Mouse (Mus musculus): Measurements from ENCODE around the gene Atg5. TPM values are rescaled to one million over a fixed set of nuclear protein-coding genes. Genes with fewer than 3 reads are reported as not detected.

The Atg5 gene
- polyA plus RNA-seq, 1 experiment from 2014 or later = 37.5 TPM

DNA sequence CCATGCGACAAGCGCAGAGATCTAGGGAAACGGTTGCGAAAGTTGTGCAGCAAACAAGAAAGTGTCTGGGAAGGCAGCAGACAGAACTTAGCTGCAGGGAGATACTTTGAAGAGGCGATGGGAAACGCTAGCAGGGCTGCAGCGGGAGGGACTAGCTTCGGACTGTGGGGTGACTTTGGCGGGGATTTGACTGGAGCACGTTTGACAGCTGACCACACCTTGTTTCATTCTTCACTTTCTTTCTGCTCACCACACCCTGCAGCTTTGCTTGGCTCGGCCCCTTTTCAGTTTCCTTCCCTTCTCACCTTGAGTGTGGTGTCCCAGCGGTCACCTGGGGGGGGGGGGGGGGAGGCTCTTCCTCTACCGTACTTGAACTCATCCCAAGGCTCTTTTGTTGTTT, 100.4 kb downstream of the Atg5 start:
- WGBS = 53% methylated on average over 12 of the region's 13 CpGs
- ATAC-seq (ENCODE audit: low FRiP score, low TSS enrichment) (0 out of 2 replicates have a peak, but pooled peaks have one; percentile 29), DNase-seq (ENCODE audit: low spot score) (peak; percentile 23)

DNA sequence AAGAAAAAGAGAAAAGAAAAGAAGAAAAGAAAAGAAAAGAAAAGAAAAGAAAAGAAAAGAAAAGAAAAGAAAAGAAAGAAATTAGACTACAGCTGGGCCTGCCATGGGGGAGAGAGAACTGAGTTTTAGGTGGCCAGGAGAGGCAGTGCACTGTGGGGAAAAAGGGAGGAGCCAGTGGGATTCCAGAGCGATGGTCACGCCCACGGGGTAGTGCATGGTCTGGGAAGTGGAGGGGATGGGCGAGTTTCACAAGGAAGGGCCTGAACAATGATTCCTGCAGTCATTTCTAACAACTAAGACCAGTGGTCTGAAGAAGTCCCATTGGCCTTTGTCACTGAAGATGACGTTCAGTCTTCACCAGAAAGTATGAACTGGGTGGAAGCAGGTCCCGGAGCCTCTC, 102.5 kb downstream of the Atg5 start:
- Histone ChIP-seq H3K27me3 (ENCODE audit: control insufficient read depth, insufficient read depth, low read length) (no peaks in the 10 kb centered on the region), H3K36me3 (ENCODE audit: control insufficient read depth, insufficient read depth, low read length) (no peaks in the 10 kb centered on the region), H3K4me1 (replicated peaks; ENCODE audit: control insufficient read depth, insufficient read depth) (no peaks in the 10 kb centered on the region), H3K9me3 (ENCODE audit: control insufficient read depth, low read length) (no peaks in the 10 kb centered on the region), H3K27ac (replicated peaks) (no peak overlapping the region), H3K9ac (ENCODE audit: low read length) (no peak overlapping the region), H3K4me2 (replicated peaks; ENCODE audit: low read depth) (no peak overlapping the region), H3K4me3 (ENCODE audit: low read depth, low read length) (no peak overlapping the region)
- DNase-seq (ENCODE audit: low spot score) (no peak), ATAC-seq (ENCODE audit: low FRiP score, low TSS enrichment) (no peak)
- 63% methylated on average over 6 of the region's 6 CpGs for WGBS
- TF ChIP-seq CTCF (IDR thresholded peaks at IDR 0.05; ENCODE audit: low read depth) = no peak
- TF ChIP-seq EP300 (optimal IDR thresholded peaks at IDR 0.05) = no peak

More for the DNA sequence above, 100.4 kb downstream of the Atg5 start:
- H3K27ac ChIP-seq (replicated peaks) = no peak overlapping the region
- no peaks in the 10 kb centered on the region for H3K27me3 ChIP-seq (ENCODE audit: control insufficient read depth, insufficient read depth, low read length)
- no peaks in the 10 kb centered on the region for H3K9me3 ChIP-seq (ENCODE audit: control insufficient read depth, low read length)
- TF ChIP-seq EP300 (optimal IDR thresholded peaks at IDR 0.05) (no peak), CTCF (IDR thresholded peaks at IDR 0.05; ENCODE audit: low read depth) (no peak)
- H3K4me3 ChIP-seq (ENCODE audit: low read depth, low read length) = no peak overlapping the region
- H3K36me3 ChIP-seq (ENCODE audit: control insufficient read depth, insufficient read depth, low read length) = no peaks in the 10 kb centered on the region
- H3K4me2 ChIP-seq (replicated peaks; ENCODE audit: low read depth) = no peak overlapping the region
- no peaks in the 10 kb centered on the region for H3K4me1 ChIP-seq (replicated peaks; ENCODE audit: control insufficient read depth, insufficient read depth)
- no peak overlapping the region for H3K9ac ChIP-seq (ENCODE audit: low read length)

GRCm38 (mm10) chr10:44372210-44372609, 104.1 kb downstream of the Atg5 start:
- TF ChIP-seq EP300 (optimal IDR thresholded peaks at IDR 0.05) = no peak
- no peak for TF ChIP-seq CTCF (IDR thresholded peaks at IDR 0.05; ENCODE audit: low read depth)

DNA sequence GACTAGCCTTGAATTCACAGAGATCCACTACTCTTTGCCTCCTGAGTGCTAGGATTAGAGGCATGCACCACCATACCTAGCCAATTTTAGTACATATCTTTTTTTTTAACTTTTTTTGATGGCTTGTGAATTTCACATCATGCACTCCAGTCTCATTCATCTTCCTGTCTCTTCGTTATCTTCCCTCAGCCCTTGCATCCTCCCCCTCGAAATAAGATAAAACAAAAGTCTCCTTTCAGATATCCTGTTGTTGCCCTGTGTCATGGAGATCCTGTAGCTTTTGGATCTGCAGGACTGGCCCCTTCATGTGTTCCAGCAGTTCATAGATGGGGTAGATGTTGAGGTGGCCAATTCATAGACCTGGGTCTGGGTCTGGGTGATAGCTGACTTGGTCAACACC, 106.5 kb downstream of the Atg5 start:
- Histone ChIP-seq H3K9ac (ENCODE audit: low read length) (no peak overlapping the region), H3K27me3 (ENCODE audit: control insufficient read depth, insufficient read depth, low read length) (no peaks in the 10 kb centered on the region), H3K27ac (replicated peaks) (no peak overlapping the region), H3K4me2 (replicated peaks; ENCODE audit: low read depth) (no peak overlapping the region), H3K36me3 (ENCODE audit: control insufficient read depth, insufficient read depth, low read length) (no peaks in the 10 kb centered on the region), H3K4me3 (ENCODE audit: low read depth, low read length) (no peak overlapping the region), H3K4me1 (replicated peaks; ENCODE audit: control insufficient read depth, insufficient read depth) (no peaks in the 10 kb centered on the region), H3K9me3 (ENCODE audit: control insufficient read depth, low read length) (no peaks in the 10 kb centered on the region)
- no peak for ATAC-seq (ENCODE audit: low FRiP score, low TSS enrichment)
- 75% methylated on average over 2 of the region's 2 CpGs for WGBS
- TF ChIP-seq EP300 (optimal IDR thresholded peaks at IDR 0.05) = no peak
- TF ChIP-seq CTCF (IDR thresholded peaks at IDR 0.05; ENCODE audit: low read depth) = no peak
- DNase-seq (ENCODE audit: low spot score) = no peak

More at GRCm38 (mm10) chr10:44372210-44372609, 104.1 kb downstream of the Atg5 start:
- no peak for ATAC-seq (ENCODE audit: low FRiP score, low TSS enrichment)
- no peaks in the 10 kb centered on the region for H3K27me3 ChIP-seq (ENCODE audit: control insufficient read depth, insufficient read depth, low read length)
- no peak overlapping the region for H3K4me3 ChIP-seq (ENCODE audit: low read depth, low read length)
- H3K27ac ChIP-seq (replicated peaks) = no peak overlapping the region
- no peak overlapping the region for H3K9ac ChIP-seq (ENCODE audit: low read length)
- no peaks in the 10 kb centered on the region for H3K36me3 ChIP-seq (ENCODE audit: control insufficient read depth, insufficient read depth, low read length)
- no peak for DNase-seq (ENCODE audit: low spot score)
- no peaks in the 10 kb centered on the region for H3K9me3 ChIP-seq (ENCODE audit: control insufficient read depth, low read length)
- no peaks in the 10 kb centered on the region for H3K4me1 ChIP-seq (replicated peaks; ENCODE audit: control insufficient read depth, insufficient read depth)
- no peak overlapping the region for H3K4me2 ChIP-seq (replicated peaks; ENCODE audit: low read depth)
- 79% methylated on average over 3 of the region's 3 CpGs for WGBS

DNA sequence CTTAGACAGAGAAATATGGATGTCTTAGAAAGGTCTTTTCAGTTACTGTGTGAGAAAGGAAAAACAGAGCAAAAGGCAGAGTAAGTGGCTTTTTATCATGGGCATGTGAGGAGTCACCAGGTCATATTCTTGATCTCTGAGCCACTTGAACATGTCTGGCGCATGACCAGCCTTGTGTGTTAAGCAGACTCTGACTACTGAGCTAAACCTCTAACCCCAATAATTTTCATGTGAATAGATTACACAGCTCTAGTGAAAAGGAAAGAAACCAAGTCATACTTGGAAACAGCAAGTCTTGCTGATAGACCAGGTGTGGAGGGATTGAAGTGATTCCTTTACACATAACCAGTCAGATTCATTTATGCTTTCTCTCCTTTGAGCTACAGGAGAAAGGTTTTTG, 107.3 kb downstream of the Atg5 start:
- 90% methylated on average over 1 of the region's 1 CpGs for WGBS
- Histone ChIP-seq H3K36me3 (ENCODE audit: control insufficient read depth, insufficient read depth, low read length) (no peaks in the 10 kb centered on the region), H3K27ac (replicated peaks) (no peak overlapping the region), H3K4me2 (replicated peaks; ENCODE audit: low read depth) (no peak overlapping the region), H3K9ac (ENCODE audit: low read length) (no peak overlapping the region), H3K9me3 (ENCODE audit: control insufficient read depth, low read length) (no peaks in the 10 kb centered on the region), H3K4me1 (replicated peaks; ENCODE audit: control insufficient read depth, insufficient read depth) (no peaks in the 10 kb centered on the region), H3K4me3 (ENCODE audit: low read depth, low read length) (no peak overlapping the region), H3K27me3 (ENCODE audit: control insufficient read depth, insufficient read depth, low read length) (no peaks in the 10 kb centered on the region)
- ATAC-seq (ENCODE audit: low FRiP score, low TSS enrichment) (no peak), DNase-seq (ENCODE audit: low spot score) (no peak)
- TF ChIP-seq CTCF (IDR thresholded peaks at IDR 0.05; ENCODE audit: low read depth) (no peak), EP300 (optimal IDR thresholded peaks at IDR 0.05) (no peak)

GRCm38 (mm10) chr10:44377821-44378220, 109.7 kb downstream of the Atg5 start:
- 89% methylated on average over 5 of the region's 5 CpGs for WGBS
- ATAC-seq (ENCODE audit: low FRiP score, low TSS enrichment) = no peak
- no peak overlapping the region for H3K4me3 ChIP-seq (ENCODE audit: low read depth, low read length)
- H3K9ac ChIP-seq (ENCODE audit: low read length) = no peak overlapping the region
- H3K27ac ChIP-seq (replicated peaks) = no peak overlapping the region
- H3K9me3 ChIP-seq (ENCODE audit: control insufficient read depth, low read length) = no peaks in the 10 kb centered on the region
- TF ChIP-seq EP300 (optimal IDR thresholded peaks at IDR 0.05) (no peak), CTCF (IDR thresholded peaks at IDR 0.05; ENCODE audit: low read depth) (no peak)
- no peaks in the 10 kb centered on the region for H3K36me3 ChIP-seq (ENCODE audit: control insufficient read depth, insufficient read depth, low read length)
- no peaks in the 10 kb centered on the region for H3K27me3 ChIP-seq (ENCODE audit: control insufficient read depth, insufficient read depth, low read length)
- peaks cover 4% of the 10 kb centered on the region; the same call in 1 of the 2 replicates for H3K4me1 ChIP-seq (replicated peaks; ENCODE audit: control insufficient read depth, insufficient read depth)
- DNase-seq (ENCODE audit: low spot score) = no peak
- H3K4me2 ChIP-seq (replicated peaks; ENCODE audit: low read depth) = no peak overlapping the region
